Mouse (Mus musculus) left cerebral cortex, postnatal 4 days (tissue): ENCODE data around the gene Grk1. TPM values are rescaled to one million over a fixed set of nuclear protein-coding genes. Genes with fewer than 3 reads are reported as not detected.

Experiments
- total RNA-seq, 2 experiments: library from RNA; stranded (reverse); gene quantifications; 2 replicates each; pipeline ENCODE4 v1.2.3; 2021

Grk1 gene
- total RNA-seq, 2 experiments from 2014 or later = not detected

Other genes with a start within 250 kb of the Grk1 start
- gene Lamp1, start 245.9 kb upstream of the Grk1 start, total RNA-seq = 100 to 1,000 TPM; 241 to 259 TPM
- gene Grtp1, start 204.5 kb upstream of the Grk1 start, total RNA-seq = 1 to 10 TPM; 7.8 to 8.9 TPM
- gene Adprhl1, start 150.9 kb upstream of the Grk1 start, total RNA-seq = 1 to 10 TPM; 1.8 to 1.9 TPM
- 10 to 100 TPM; 27.6 to 31.2 TPM for gene Dcun1d2, start 117.0 kb upstream of the Grk1 start, total RNA-seq
- gene Tmco3, start 116.9 kb upstream of the Grk1 start, total RNA-seq = 10 to 100 TPM; 38.4 to 42.9 TPM
- 10 to 100 TPM; 82.6 to 88.1 TPM for gene Tfdp1, start 66.3 kb upstream of the Grk1 start, total RNA-seq
- gene Atp4b, start 8.3 kb upstream of the Grk1 start, total RNA-seq = not detected
- 1 to 10 TPM; 3.9 to 4.6 TPM for gene Tmem255b, start 30.1 kb downstream of the Grk1 start, total RNA-seq
- gene Gas6, start 89.4 kb downstream of the Grk1 start, total RNA-seq = 10 to 100 TPM; 81.2 to 85.8 TPM
- not detected for gene 1700029H14Rik, start 157.4 kb downstream of the Grk1 start, total RNA-seq